Mouse (Mus musculus): ENCODE results near the gene Igsf6.

DNA sequence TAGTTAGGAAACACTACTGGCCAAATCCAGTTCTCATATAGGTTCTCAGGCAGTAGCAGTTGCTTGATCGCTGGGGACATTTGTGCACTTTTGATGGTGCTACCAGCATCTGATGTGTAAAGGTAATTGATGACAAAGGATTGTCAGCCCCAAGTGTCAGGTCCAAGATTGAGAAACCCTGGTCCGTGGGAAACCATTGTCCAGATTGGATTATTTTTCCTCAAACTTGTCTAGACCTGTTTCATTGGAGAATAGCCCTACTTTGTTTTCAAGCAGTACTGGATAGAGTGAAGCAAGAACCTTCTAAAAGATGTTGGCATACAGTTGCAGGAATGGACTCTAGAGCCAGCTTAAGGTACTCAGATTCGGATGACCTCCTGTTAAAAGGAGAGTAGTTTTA is 31.4 kb downstream of the Igsf6 start:
- TF ChIP-seq HCFC1 (IDR thresholded peaks at IDR 0.05; ENCODE audit: borderline replicate concordance, insufficient read depth, low read length) (no peak), ZNF384 (IDR thresholded peaks at IDR 0.05; ENCODE audit: low read depth, low read length) (no peak)

Data from ES-E14 (cell line).